Mouse (Mus musculus): ENCODE results near the gene Glb1.
"Not testable (repeated sequence)": the region's sequence is repeated elsewhere in the genome, so short reads cannot be mapped to it uniquely, and the experiment has no call there.

Glb1 gene

DNA sequence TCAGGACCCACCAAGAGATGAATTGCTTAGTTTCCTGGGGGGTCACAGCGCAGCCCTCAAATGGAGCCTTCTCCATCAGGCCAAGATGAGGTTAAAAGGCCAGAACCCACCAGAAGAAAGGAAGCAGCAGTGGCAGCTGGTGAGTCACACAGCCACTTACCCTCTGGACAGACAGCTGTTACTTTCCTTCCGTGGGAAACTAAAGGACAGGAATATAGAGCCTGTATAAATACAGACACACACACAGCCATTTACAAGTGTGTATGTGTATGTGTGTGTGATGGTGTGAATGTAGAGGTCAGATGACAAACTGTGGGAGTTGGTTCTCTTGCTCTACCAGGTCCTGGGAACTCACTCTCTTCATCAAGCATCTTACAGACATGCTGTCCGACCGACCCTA is 105.7 kb downstream of the Glb1 start:
- no peak for DNase-seq

DNA sequence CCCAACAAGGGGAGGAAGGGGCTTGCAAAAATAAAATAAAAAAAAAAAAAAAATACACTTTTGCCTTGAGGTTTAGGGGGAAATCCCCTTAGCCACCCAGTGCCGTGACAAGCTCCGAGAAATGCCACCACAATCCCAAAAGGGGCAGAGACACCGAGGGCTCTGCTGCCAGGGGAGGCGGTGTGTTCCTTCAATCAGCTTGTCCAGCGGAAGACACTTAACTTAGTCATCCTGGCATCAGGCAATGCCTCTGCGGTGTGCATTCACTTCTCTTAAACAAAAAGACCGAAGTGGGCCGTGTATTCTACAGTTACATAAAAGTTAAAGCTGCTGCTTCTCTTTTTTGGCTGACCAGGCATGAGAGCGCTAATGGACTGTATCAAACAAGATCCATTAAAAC is 106.5 kb downstream of the Glb1 start:
- DNase-seq: no peak

- no peak for DNase-seq
Observed at GRCm38 (mm10) chr9:114509785-114510184, 108.9 kb downstream of the Glb1 start.

GRCm38 (mm10) chr9:114512831-114513230 is 112.0 kb downstream of the Glb1 start:
- no peak for DNase-seq

- no peak for DNase-seq
Observed at GRCm38 (mm10) chr9:114515364-114515763, 114.5 kb downstream of the Glb1 start, which contains the start of gene C130032M10Rik. Gene C130032M10Rik (plus strand): TSS chr9:114515697.

- DNase-seq: no peak
Observed at GRCm38 (mm10) chr9:114517924-114518497, 117.1 kb downstream of the Glb1 start.

GRCm38 (mm10) chr9:114518812-114519477 is 118.1 kb downstream of the Glb1 start:
- DNase-seq: no peak

GRCm38 (mm10) chr9:114520529-114520928 is 119.7 kb downstream of the Glb1 start:
- not testable (repeated sequence) for DNase-seq

- no peak for DNase-seq
Observed at GRCm38 (mm10) chr9:114522041-114522440, 121.2 kb downstream of the Glb1 start.

- no peak for DNase-seq
Observed at GRCm38 (mm10) chr9:114522501-114522900, 121.6 kb downstream of the Glb1 start.
